Mouse (Mus musculus) midbrain, embryonic 15.5 days (tissue): Measurements from ENCODE around the gene Fos. TPM values are rescaled to one million over a fixed set of nuclear protein-coding genes. Genes with fewer than 3 reads are reported as not detected.

Experiments
- ATAC-seq: fragments of 200-750 bp; cut with Nextera tagmentation; replicated peaks from 2 replicates; pipeline ENCODE4 v1.8.0; 2017; ENCODE audit warnings: moderate TSS enrichment
- H3K27ac ChIP-seq: fragments of 300-500 bp; sonication (generic); 2 replicates; pipeline ENCODE4 v1.5.1; 2015; ENCODE audit warnings: mild to moderate bottlenecking, inconsistent platforms
- H3K27me3 ChIP-seq: fragments of 300-500 bp; sonication (generic); replicated peaks from 2 replicates; pipeline ENCODE4 v1.6.1; 2015; ENCODE audit warnings: inconsistent platforms
- H3K36me3 ChIP-seq: fragments of 300-500 bp; sonication (generic); replicated peaks from 2 replicates; pipeline ENCODE4 v1.6.1; 2015; ENCODE audit warnings: inconsistent platforms
- H3K4me1 ChIP-seq: fragments of 300-500 bp; sonication (generic); 2 replicates; pipeline ENCODE4 v1.6.1; 2015; ENCODE audit warnings: inconsistent platforms
- H3K4me2 ChIP-seq: fragments of 300-500 bp; sonication (generic); 2 replicates; pipeline ENCODE4 v1.6.1; 2015; ENCODE audit warnings: inconsistent platforms, mild to moderate bottlenecking, moderate library complexity
- H3K4me3 ChIP-seq: fragments of 300-500 bp; sonication (generic); 2 replicates; pipeline ENCODE4 v1.5.1; 2015; ENCODE audit warnings: mild to moderate bottlenecking, inconsistent platforms
- H3K9ac ChIP-seq: fragments of 300-500 bp; sonication (generic); 2 replicates; pipeline ENCODE4 v1.6.1; 2015; ENCODE audit warnings: mild to moderate bottlenecking, inconsistent platforms
- H3K9me3 ChIP-seq: fragments of 300-500 bp; sonication (generic); 2 replicates; pipeline ENCODE4 v1.6.1; 2016; ENCODE audit warnings: inconsistent platforms
- WGBS: fragments of 180-500 bp; shearing (Covaris S2); methylation state at CpG from one replicate; pipeline ENCODE4 v1.1.7; 2015; ENCODE audit warnings: mixed read lengths; 5-methylcytosine and 5-hydroxymethylcytosine counted together
- polyA plus RNA-seq: library from polyadenylated mRNA; unstranded; fragments of >200 nt; fragmentation: Nextera tagmentation; extraction: Ambion mirVana; gene quantifications from 2 replicates; pipeline ENCODE4 v1.2.1, GENCODE M21; 2015

Gene Fos
- polyA plus RNA-seq, 1 experiment from 2014 or later, result 1.4 TPM

- H3K27ac ChIP-seq, result no peak overlapping the region
- no peak overlapping the region for H3K4me3 ChIP-seq
- no peaks in the 10 kb centered on the region for H3K36me3 ChIP-seq
- ATAC-seq, result no peak
- no peak overlapping the region for H3K9ac ChIP-seq
- no peak overlapping the region for H3K4me2 ChIP-seq
- 80% methylated on average over 7 of the region's 7 CpGs for WGBS
- H3K4me1 ChIP-seq, result peaks cover 19% of the 10 kb centered on the region
- no peaks in the 10 kb centered on the region for H3K9me3 ChIP-seq
- peaks cover 31% of the 10 kb centered on the region for H3K27me3 ChIP-seq
These were observed 5.0 kb downstream of the Fos start for GRCm38 (mm10) chr12:85478696-85479095.

DNA sequence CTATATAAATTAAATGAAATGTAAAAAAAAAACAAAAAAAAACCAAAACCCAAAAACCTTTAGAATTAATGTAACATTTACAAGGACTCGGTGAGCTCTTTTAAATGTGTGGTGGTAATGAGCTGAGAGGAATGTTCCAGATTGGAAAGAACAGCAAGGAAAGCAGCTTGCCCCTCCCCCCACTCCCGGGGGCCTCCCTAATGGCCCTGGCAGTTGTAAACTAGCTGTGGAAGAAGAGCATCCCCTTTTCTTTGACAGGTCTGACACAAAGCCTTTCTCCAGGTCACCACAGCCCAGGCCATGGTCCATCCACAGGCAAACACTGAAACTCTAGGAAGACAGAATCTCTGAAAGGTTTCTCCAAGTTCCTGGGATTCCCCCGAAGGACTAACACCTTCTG lies 5.5 kb downstream of the Fos start:
- WGBS, result 52% methylated on average over 3 of the region's 3 CpGs
- no peak overlapping the region for H3K27ac ChIP-seq

GRCm38 (mm10) chr12:85483155-85483554 lies 9.5 kb downstream of the Fos start:
- Histone ChIP-seq H3K27ac (no peak overlapping the region), H3K27me3 (peaks cover 4% of the 10 kb centered on the region; the same call in 1 of the 2 replicates), H3K4me1 (peaks cover 17% of the 10 kb centered on the region), H3K36me3 (no peaks in the 10 kb centered on the region), H3K4me3 (no peak overlapping the region), H3K4me2 (no peak overlapping the region), H3K9ac (no peak overlapping the region), H3K9me3 (no peaks in the 10 kb centered on the region)
- WGBS, result 27% methylated on average over 4 of the region's 4 CpGs
- no peak for ATAC-seq

More for the DNA sequence above, 5.5 kb downstream of the Fos start:
- Histone ChIP-seq H3K36me3 (no peaks in the 10 kb centered on the region), H3K4me3 (no peak overlapping the region), H3K9ac (no peak overlapping the region), H3K4me2 (no peak overlapping the region), H3K4me1 (peaks cover 15% of the 10 kb centered on the region), H3K27me3 (peaks cover 31% of the 10 kb centered on the region), H3K9me3 (no peaks in the 10 kb centered on the region)
- ATAC-seq, result no peak

- Histone ChIP-seq H3K27ac (no peak overlapping the region), H3K9me3 (no peaks in the 10 kb centered on the region), H3K27me3 (peaks cover 7% of the 10 kb centered on the region; the same call in 1 of the 2 replicates), H3K4me3 (no peak overlapping the region), H3K4me2 (no peak overlapping the region), H3K36me3 (no peaks in the 10 kb centered on the region), H3K4me1 (peaks cover 17% of the 10 kb centered on the region), H3K9ac (no peak overlapping the region)
- 85% methylated on average over 2 of the region's 2 CpGs for WGBS
- no peak for ATAC-seq
These were observed 11.0 kb downstream of the Fos start for GRCm38 (mm10) chr12:85484655-85485054.

DNA sequence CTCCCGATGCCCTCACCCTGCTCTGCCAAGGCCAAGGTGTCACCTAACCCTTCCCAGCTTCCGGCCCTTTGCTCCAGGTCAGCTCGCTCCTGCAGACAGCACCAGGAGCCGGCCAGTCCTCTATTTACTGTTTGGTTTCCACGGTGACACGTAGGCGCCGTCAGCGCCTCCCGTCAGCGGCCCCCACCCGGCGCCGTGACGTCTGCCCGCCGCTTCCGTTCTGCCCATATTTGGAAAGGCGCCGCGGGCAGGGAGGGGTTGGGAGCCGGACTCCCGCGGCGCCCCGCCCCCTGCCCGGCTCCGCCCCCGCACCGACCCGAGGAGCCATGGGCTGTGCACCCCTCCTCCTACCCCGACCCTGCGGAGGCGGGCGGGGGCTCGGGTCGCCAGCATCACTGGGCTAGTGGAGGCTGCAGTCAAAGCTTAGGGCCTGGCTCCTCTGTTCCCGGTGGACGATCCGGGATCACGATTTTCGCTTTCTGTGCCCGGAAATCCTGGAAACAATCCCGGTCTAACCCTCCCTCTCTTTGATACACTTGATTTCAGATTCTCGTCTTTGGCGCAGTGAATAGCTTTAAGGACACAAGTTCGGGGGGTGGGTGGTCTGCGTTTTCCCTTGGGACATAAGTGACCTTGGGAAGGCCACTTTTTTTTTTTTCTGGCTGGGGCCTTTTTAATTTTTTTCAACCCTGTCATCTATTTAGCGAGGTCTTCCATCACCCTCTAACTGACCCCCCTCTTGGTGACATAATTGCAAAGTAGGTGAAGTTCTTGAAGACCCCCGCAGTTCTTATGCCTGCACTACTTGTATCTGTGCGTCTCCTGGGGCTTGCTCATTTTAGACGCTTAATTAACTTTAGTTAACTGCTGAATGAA lies 12.4 kb downstream of the Fos start:
- peak overlapping the region; percentile 54 for H3K4me2 ChIP-seq
- H3K9me3 ChIP-seq, result no peaks in the 10 kb centered on the region
- H3K4me3 ChIP-seq, result peak overlapping the region; percentile 62
- ATAC-seq, result peak; percentile 96
- under 1% methylated on average over 51 of the region's 52 CpGs for WGBS
- peaks cover 7% of the 10 kb centered on the region; the same call in 1 of the 2 replicates for H3K27me3 ChIP-seq
- H3K36me3 ChIP-seq, result no peaks in the 10 kb centered on the region
- peaks cover 17% of the 10 kb centered on the region for H3K4me1 ChIP-seq
- H3K9ac ChIP-seq, result peak overlapping the region; percentile 54
- H3K27ac ChIP-seq, result peak overlapping the region; percentile 77

GRCm38 (mm10) chr12:85486766-85487069 lies 13.0 kb downstream of the Fos start:
- WGBS, result 2% methylated on average over 20 of the region's 20 CpGs
- Histone ChIP-seq H3K27me3 (peaks cover 3% of the 10 kb centered on the region; the same call in 1 of the 2 replicates), H3K4me1 (peaks cover 17% of the 10 kb centered on the region), H3K9me3 (no peaks in the 10 kb centered on the region), H3K36me3 (no peaks in the 10 kb centered on the region), H3K27ac (no peak overlapping the region), H3K9ac (peak overlapping the region; percentile 54; the same call in 1 of the 2 replicates), H3K4me2 (peak overlapping the region; percentile 54), H3K4me3 (peak overlapping the region; percentile 62)
- ATAC-seq, result no peak

GRCm38 (mm10) chr12:85487545-85488141 lies 14.0 kb downstream of the Fos start:
- ATAC-seq, result no peak; the same call in 1 of the 2 replicates
- 1% methylated on average over 12 of the region's 12 CpGs for WGBS

DNA sequence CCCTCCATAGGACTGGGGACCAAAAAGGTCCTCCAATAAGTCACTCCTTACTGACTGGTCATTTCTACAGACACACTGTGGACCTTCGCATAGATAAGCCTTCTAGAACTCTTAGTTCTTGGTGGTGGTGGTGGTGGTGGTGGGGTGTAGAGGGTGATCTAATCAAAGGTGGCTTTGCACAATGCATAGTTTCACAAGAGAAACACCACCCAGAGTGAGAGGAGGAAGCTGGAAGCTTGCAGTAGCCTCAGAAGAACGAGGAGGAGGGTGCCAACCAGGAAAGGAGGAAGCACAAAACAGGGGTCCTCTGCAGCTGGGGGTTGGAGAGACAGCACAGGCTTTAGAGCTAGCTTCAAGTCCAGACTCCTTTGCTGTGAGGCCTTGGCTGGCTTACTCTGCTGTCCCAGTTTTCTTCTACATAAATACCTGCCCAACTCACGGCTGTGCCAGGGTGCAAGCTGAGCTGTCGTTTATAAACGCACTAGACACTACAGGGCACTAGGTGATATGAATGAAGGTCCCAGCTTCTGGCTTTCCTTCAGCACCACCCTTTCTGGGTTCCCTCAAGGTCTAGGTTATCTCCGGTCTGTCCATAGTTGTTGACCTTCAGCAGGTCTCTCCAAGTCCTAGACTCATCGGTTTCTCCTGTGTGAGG lies 15.7 kb downstream of the Fos start:
- H3K4me3 ChIP-seq, result no peak overlapping the region
- no peak overlapping the region for H3K4me2 ChIP-seq
- no peak for ATAC-seq
- no peaks in the 10 kb centered on the region for H3K36me3 ChIP-seq
- peaks cover 21% of the 10 kb centered on the region for H3K4me1 ChIP-seq
- WGBS, result 88% methylated on average over 7 of the region's 7 CpGs
- no peak overlapping the region for H3K27ac ChIP-seq
- H3K9me3 ChIP-seq, result no peaks in the 10 kb centered on the region
- 0 out of 2 replicates have a peak, but pooled peaks cover 3% of the 10 kb centered on the region for H3K27me3 ChIP-seq
- no peak overlapping the region for H3K9ac ChIP-seq

More at GRCm38 (mm10) chr12:85487545-85488141, 14.0 kb downstream of the Fos start:
- peaks cover 3% of the 10 kb centered on the region; the same call in 1 of the 2 replicates for H3K27me3 ChIP-seq
- H3K9ac ChIP-seq, result 0 out of 2 replicates have a peak overlapping the region, but pooled peaks have one; percentile 5
- 0 out of 2 replicates have a peak overlapping the region, but pooled peaks have one; percentile 6 for H3K27ac ChIP-seq
- H3K4me3 ChIP-seq, result peak overlapping the region; percentile 15
- peaks cover 21% of the 10 kb centered on the region for H3K4me1 ChIP-seq
- H3K9me3 ChIP-seq, result no peaks in the 10 kb centered on the region
- H3K4me2 ChIP-seq, result peak overlapping the region; percentile 54
- no peaks in the 10 kb centered on the region for H3K36me3 ChIP-seq

- ATAC-seq, result no peak
- WGBS, result 70% methylated on average over 10 of the region's 10 CpGs
- peaks cover 21% of the 10 kb centered on the region for H3K4me1 ChIP-seq
- 0 out of 2 replicates have a peak, but pooled peaks cover 3% of the 10 kb centered on the region for H3K27me3 ChIP-seq
- no peak overlapping the region for H3K9ac ChIP-seq
- H3K27ac ChIP-seq, result no peak overlapping the region
- no peaks in the 10 kb centered on the region for H3K36me3 ChIP-seq
- H3K9me3 ChIP-seq, result no peaks in the 10 kb centered on the region
- H3K4me3 ChIP-seq, result no peak overlapping the region
- H3K4me2 ChIP-seq, result no peak overlapping the region
These were observed 16.6 kb downstream of the Fos start for GRCm38 (mm10) chr12:85490096-85490820.

DNA sequence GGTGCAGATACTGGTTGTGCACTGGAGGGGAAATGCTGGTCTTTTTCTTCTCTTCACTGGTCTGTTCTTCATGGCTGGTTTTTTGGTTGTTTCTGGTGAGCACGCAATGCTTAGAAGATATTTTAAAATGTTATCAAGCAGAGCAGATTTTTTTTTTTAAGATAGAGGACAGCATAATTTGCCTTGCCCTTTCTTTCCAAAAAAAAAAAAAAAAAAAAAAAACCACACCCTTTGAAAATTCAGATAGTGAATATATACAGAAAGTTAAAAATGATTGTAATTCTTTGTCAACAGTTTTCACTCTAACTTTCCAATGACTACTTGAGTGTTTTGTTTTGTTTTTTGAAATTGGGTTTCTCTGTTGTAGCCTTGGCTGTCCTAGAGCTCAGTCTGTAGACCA lies 17.3 kb downstream of the Fos start:
- Histone ChIP-seq H3K27me3 (0 out of 2 replicates have a peak, but pooled peaks cover 3% of the 10 kb centered on the region), H3K36me3 (no peaks in the 10 kb centered on the region), H3K4me3 (no peak overlapping the region), H3K4me1 (peaks cover 17% of the 10 kb centered on the region), H3K27ac (no peak overlapping the region), H3K4me2 (no peak overlapping the region), H3K9ac (no peak overlapping the region), H3K9me3 (no peaks in the 10 kb centered on the region)
- WGBS, result 87% methylated on average over 1 of the region's 1 CpGs
- no peak for ATAC-seq

GRCm38 (mm10) chr12:85492084-85492645 lies 18.5 kb downstream of the Fos start:
- peak; percentile 69 for ATAC-seq
- no peak overlapping the region for H3K9ac ChIP-seq
- no peaks in the 10 kb centered on the region for H3K36me3 ChIP-seq
- H3K27ac ChIP-seq, result no peak overlapping the region
- peak overlapping the region; percentile 9; the same call in 1 of the 2 replicates for H3K4me3 ChIP-seq
- H3K4me1 ChIP-seq, result peaks cover 8% of the 10 kb centered on the region
- no peaks in the 10 kb centered on the region for H3K9me3 ChIP-seq
- peak overlapping the region; percentile 41 for H3K4me2 ChIP-seq
- 0 out of 2 replicates have a peak, but pooled peaks cover 3% of the 10 kb centered on the region for H3K27me3 ChIP-seq
- WGBS, result 22% methylated on average over 16 of the region's 16 CpGs
